Mouse (Mus musculus) forebrain, embryonic 16.5 days (tissue): ENCODE measurements around the gene Ahcyl2. TPM values are rescaled to one million over a fixed set of nuclear protein-coding genes. Genes with fewer than 3 reads are reported as not detected.
"Not testable (repeated sequence)": the region's sequence is repeated elsewhere in the genome, so short reads cannot be mapped to it uniquely, and the experiment has no call there.

ENCODE experiments used
- ATAC-seq: fragments of 200-750 bp; cut with Nextera tagmentation; 2 replicates; pipeline ENCODE4 v1.8.0; 2017; ENCODE audit warnings: mild to moderate bottlenecking, moderate library complexity
- H3K27ac ChIP-seq: fragments of 300-500 bp; sonication (generic); 2 replicates; pipeline ENCODE4 v1.5.1; 2014; ENCODE audit warnings: low read length, control low read depth
- H3K27me3 ChIP-seq: fragments of 300-500 bp; sonication (generic); replicated peaks from 2 replicates; pipeline ENCODE4 v1.6.1; 2014; ENCODE audit warnings: low read length; ENCODE audit not compliant: control insufficient read depth, insufficient read depth
- H3K36me3 ChIP-seq: fragments of 300-500 bp; sonication (generic); 2 replicates; pipeline ENCODE4 v1.6.1; 2014; ENCODE audit not compliant: control insufficient read depth, insufficient read depth
- H3K4me1 ChIP-seq: fragments of 300-500 bp; sonication (generic); replicated peaks from 2 replicates; pipeline ENCODE4 v1.6.1; 2014; ENCODE audit warnings: low read length; ENCODE audit not compliant: control insufficient read depth, insufficient read depth
- H3K4me2 ChIP-seq: fragments of 300-500 bp; sonication (generic); 2 replicates; pipeline ENCODE4 v1.6.1; 2014; ENCODE audit warnings: mild to moderate bottlenecking, low read length, control low read depth
- H3K4me3 ChIP-seq: fragments of 300-500 bp; sonication (generic); replicated peaks from 2 replicates; pipeline ENCODE4 v1.5.1; 2014; ENCODE audit warnings: mild to moderate bottlenecking, low read length, control low read depth
- H3K9ac ChIP-seq: fragments of 300-500 bp; sonication (generic); replicated peaks from 2 replicates; pipeline ENCODE4 v1.6.1; 2014; ENCODE audit warnings: low read depth, low read length, control low read depth
- H3K9me3 ChIP-seq: fragments of 300-500 bp; sonication (generic); 2 replicates; pipeline ENCODE4 v1.6.1; 2016; ENCODE audit warnings: low read length; ENCODE audit not compliant: control insufficient read depth
- WGBS: fragments of 180-500 bp; shearing (Covaris S2); extraction: QIAGEN DNeasy Blood & Tissue Kit; methylation state at CpG from one replicate; pipeline ENCODE4 v1.1.7; 2014; 5-methylcytosine and 5-hydroxymethylcytosine counted together
- polyA plus RNA-seq: library from polyadenylated mRNA; unstranded; fragments of >200 nt; fragmentation: Nextera tagmentation; extraction: Ambion mirVana; gene quantifications from 2 replicates; pipeline ENCODE4 v1.2.1, GENCODE M21; 2015

Gene Ahcyl2
- polyA plus RNA-seq, 1 experiment from 2014 or later: 17.0 TPM

- ATAC-seq: no peak
- H3K27me3 ChIP-seq: no peaks in the 10 kb centered on the region
- H3K36me3 ChIP-seq: no peaks in the 10 kb centered on the region
- H3K4me1 ChIP-seq: peaks cover 18% of the 10 kb centered on the region
- no peaks in the 10 kb centered on the region for H3K9me3 ChIP-seq
- H3K4me3 ChIP-seq: peak overlapping the region; percentile 77
- H3K9ac ChIP-seq: peak overlapping the region; percentile 93
- H3K27ac ChIP-seq: no peak overlapping the region
- 14% methylated on average over 13 of the region's 13 CpGs for WGBS
- H3K4me2 ChIP-seq: peak overlapping the region; percentile 93
Observed at GRCm38 (mm10) chr6:29736610-29737458, 31.0 kb upstream of the Ahcyl2 start.

GRCm38 (mm10) chr6:29751466-29752152, 16.2 kb upstream of the Ahcyl2 start:
- H3K4me3 ChIP-seq: no peak overlapping the region
- H3K4me1 ChIP-seq: 0 out of 2 replicates have a peak, but pooled peaks cover 3% of the 10 kb centered on the region
- no peak overlapping the region for H3K4me2 ChIP-seq
- H3K27me3 ChIP-seq: no peaks in the 10 kb centered on the region
- ATAC-seq: no peak
- no peak overlapping the region for H3K27ac ChIP-seq
- no peaks in the 10 kb centered on the region for H3K36me3 ChIP-seq
- no peak overlapping the region for H3K9ac ChIP-seq
- H3K9me3 ChIP-seq: peaks cover 6% of the 10 kb centered on the region
- 85% methylated on average over 3 of the region's 3 CpGs for WGBS

GRCm38 (mm10) chr6:29753336-29753735, 14.5 kb upstream of the Ahcyl2 start:
- H3K27ac ChIP-seq: no peak overlapping the region
- H3K4me3 ChIP-seq: no peak overlapping the region
- peaks cover 3% of the 10 kb centered on the region for H3K9me3 ChIP-seq
- no peaks in the 10 kb centered on the region for H3K36me3 ChIP-seq
- no peak overlapping the region for H3K9ac ChIP-seq
- H3K4me2 ChIP-seq: no peak overlapping the region
- 70% methylated on average over 11 of the region's 11 CpGs for WGBS
- 0 out of 2 replicates have a peak, but pooled peaks cover 5% of the 10 kb centered on the region for H3K4me1 ChIP-seq
- no peak for ATAC-seq
- H3K27me3 ChIP-seq: no peaks in the 10 kb centered on the region

- Histone ChIP-seq H3K4me3 (no peak overlapping the region), H3K4me2 (no peak overlapping the region), H3K4me1 (0 out of 2 replicates have a peak, but pooled peaks cover 5% of the 10 kb centered on the region), H3K9ac (no peak overlapping the region), H3K27me3 (no peaks in the 10 kb centered on the region), H3K36me3 (no peaks in the 10 kb centered on the region), H3K27ac (no peak overlapping the region), H3K9me3 (no peaks in the 10 kb centered on the region)
- WGBS: 73% methylated on average over 5 of the region's 5 CpGs
- ATAC-seq: peak; percentile 52
Observed at GRCm38 (mm10) chr6:29756001-29756400, 11.8 kb upstream of the Ahcyl2 start.

- no peak overlapping the region for H3K27ac ChIP-seq
- no peak overlapping the region for H3K4me2 ChIP-seq
- H3K36me3 ChIP-seq: no peaks in the 10 kb centered on the region
- no peaks in the 10 kb centered on the region for H3K9me3 ChIP-seq
- WGBS: 95% methylated on average over 4 of the region's 4 CpGs
- H3K4me3 ChIP-seq: no peak overlapping the region
- H3K27me3 ChIP-seq: no peaks in the 10 kb centered on the region
- H3K9ac ChIP-seq: no peak overlapping the region
- no peak for ATAC-seq
- 0 out of 2 replicates have a peak, but pooled peaks cover 5% of the 10 kb centered on the region for H3K4me1 ChIP-seq
Observed at GRCm38 (mm10) chr6:29756476-29756875, 11.3 kb upstream of the Ahcyl2 start.

GRCm38 (mm10) chr6:29758417-29758816, 9.4 kb upstream of the Ahcyl2 start:
- Histone ChIP-seq H3K27ac (no peak overlapping the region), H3K36me3 (no peaks in the 10 kb centered on the region), H3K4me1 (0 out of 2 replicates have a peak, but pooled peaks cover 5% of the 10 kb centered on the region), H3K9ac (no peak overlapping the region), H3K27me3 (no peaks in the 10 kb centered on the region), H3K9me3 (no peaks in the 10 kb centered on the region), H3K4me3 (no peak overlapping the region), H3K4me2 (no peak overlapping the region)
- ATAC-seq: peak; percentile 43
- 41% methylated on average over 4 of the region's 4 CpGs for WGBS

GRCm38 (mm10) chr6:29759012-29759679, 8.7 kb upstream of the Ahcyl2 start:
- no peaks in the 10 kb centered on the region for H3K27me3 ChIP-seq
- 87% methylated on average over 13 of the region's 13 CpGs for WGBS
- ATAC-seq: peak; percentile 7; the same call in 1 of the 2 replicates

GRCm38 (mm10) chr6:29760397-29760796, 7.4 kb upstream of the Ahcyl2 start:
- 97% methylated on average over 2 of the region's 2 CpGs for WGBS
- not testable (repeated sequence) for H3K36me3 ChIP-seq

More at GRCm38 (mm10) chr6:29759012-29759679, 8.7 kb upstream of the Ahcyl2 start:
- Histone ChIP-seq H3K9ac (no peak overlapping the region), H3K9me3 (no peaks in the 10 kb centered on the region), H3K27ac (no peak overlapping the region), H3K4me2 (no peak overlapping the region), H3K36me3 (no peaks in the 10 kb centered on the region), H3K4me1 (0 out of 2 replicates have a peak, but pooled peaks cover 5% of the 10 kb centered on the region), H3K4me3 (no peak overlapping the region)

GRCm38 (mm10) chr6:29761282-29761681, 6.5 kb upstream of the Ahcyl2 start:
- ATAC-seq: no peak
- H3K36me3 ChIP-seq: no peaks in the 10 kb centered on the region
- H3K9me3 ChIP-seq: no peaks in the 10 kb centered on the region
- H3K27me3 ChIP-seq: no peaks in the 10 kb centered on the region
- 0 out of 2 replicates have a peak, but pooled peaks cover 5% of the 10 kb centered on the region for H3K4me1 ChIP-seq
- no peak overlapping the region for H3K9ac ChIP-seq
- no peak overlapping the region for H3K4me3 ChIP-seq
- no peak overlapping the region for H3K4me2 ChIP-seq
- 88% methylated on average over 4 of the region's 4 CpGs for WGBS
- H3K27ac ChIP-seq: no peak overlapping the region

More at GRCm38 (mm10) chr6:29760397-29760796, 7.4 kb upstream of the Ahcyl2 start:
- H3K4me3 ChIP-seq, H3K9me3 ChIP-seq, H3K27me3 ChIP-seq, H3K9ac ChIP-seq, H3K4me2 ChIP-seq, H3K4me1 ChIP-seq, ATAC-seq, H3K27ac ChIP-seq: not testable (repeated sequence)
